Mouse (Mus musculus) E14TG2a.4 (cell line): ENCODE measurements at regions not wholly inside any gene's neighbourhood (a gene's known extent, or its start where the extent isn't known, plus 50 kb on each side); places are given as distances from the start of the nearest gene placed in this dataset.

Source experiments
- H3K27me3 ChIP-seq: 2 replicates; pipeline ENCODE4 v1.6.1; 2014; ENCODE audit warnings: low read length, control low read depth; ENCODE audit not compliant: insufficient read depth
- H3K36me3 ChIP-seq: 2 replicates; pipeline ENCODE4 v1.6.1; 2014; ENCODE audit warnings: low read length, control low read depth; ENCODE audit not compliant: insufficient read depth
- H3K4me1 ChIP-seq: replicated peaks from 2 replicates; pipeline ENCODE4 v1.6.1; 2014; ENCODE audit warnings: low read depth, low read length, control low read depth
- H3K4me3 ChIP-seq: replicated peaks from 2 replicates; pipeline ENCODE4 v1.5.1; 2014; ENCODE audit warnings: mild to moderate bottlenecking, low read length
- H3K9me3 ChIP-seq: 2 replicates; pipeline ENCODE4 v1.6.1; 2014; ENCODE audit warnings: low read length, control low read depth
- CTCF ChIP-seq: conservative IDR thresholded peaks from 2 replicates; pipeline ENCODE4 v1.5.1; 2014; ENCODE audit warnings: low read length
- NANOG ChIP-seq: IDR thresholded peaks from 2 replicates; pipeline ENCODE4 v1.6.1; 2014; ENCODE audit warnings: borderline replicate concordance, low read length, mixed read lengths
- POU5F1 ChIP-seq: IDR thresholded peaks from 2 replicates; pipeline ENCODE4 v1.6.1; 2014; ENCODE audit warnings: low read length, borderline replicate concordance

DNA sequence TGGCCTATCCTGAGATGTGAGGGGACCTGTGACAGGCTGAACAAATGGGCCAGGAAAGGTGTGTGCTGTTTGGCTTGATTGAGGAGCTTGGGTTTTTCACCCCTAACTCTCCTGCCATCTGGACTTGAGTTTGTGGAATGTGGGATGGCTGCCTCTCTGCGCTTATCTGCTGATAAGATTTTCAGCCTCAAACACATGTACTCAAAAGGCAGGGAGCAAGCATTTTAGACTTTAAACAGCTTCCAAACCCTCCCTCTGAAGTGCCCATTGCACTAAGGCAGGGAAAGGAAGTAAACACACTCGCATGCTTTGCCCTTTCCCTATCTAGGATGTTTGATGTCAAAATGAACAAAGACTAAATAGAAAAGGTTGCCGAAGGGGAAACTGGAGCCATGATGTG is 235.6 kb upstream of the Nt5c1b start:
- H3K4me1 ChIP-seq = no peaks in the 10 kb centered on the region
- TF ChIP-seq CTCF (no peak), NANOG (no peak), POU5F1 (no peak)
- no peaks in the 10 kb centered on the region for H3K9me3 ChIP-seq
- H3K27me3 ChIP-seq = no peaks in the 10 kb centered on the region
- H3K36me3 ChIP-seq = no peaks in the 10 kb centered on the region
- H3K4me3 ChIP-seq = no peak overlapping the region

GRCm38 (mm10) chr12:10135915-10136314 is 233.9 kb upstream of the Nt5c1b start:
- no peak for TF ChIP-seq CTCF
- no peak for TF ChIP-seq NANOG
- TF ChIP-seq POU5F1 = no peak
- H3K27me3 ChIP-seq = no peaks in the 10 kb centered on the region
- no peaks in the 10 kb centered on the region for H3K9me3 ChIP-seq
- no peak overlapping the region for H3K4me3 ChIP-seq
- no peaks in the 10 kb centered on the region for H3K4me1 ChIP-seq
- H3K36me3 ChIP-seq = no peaks in the 10 kb centered on the region

DNA sequence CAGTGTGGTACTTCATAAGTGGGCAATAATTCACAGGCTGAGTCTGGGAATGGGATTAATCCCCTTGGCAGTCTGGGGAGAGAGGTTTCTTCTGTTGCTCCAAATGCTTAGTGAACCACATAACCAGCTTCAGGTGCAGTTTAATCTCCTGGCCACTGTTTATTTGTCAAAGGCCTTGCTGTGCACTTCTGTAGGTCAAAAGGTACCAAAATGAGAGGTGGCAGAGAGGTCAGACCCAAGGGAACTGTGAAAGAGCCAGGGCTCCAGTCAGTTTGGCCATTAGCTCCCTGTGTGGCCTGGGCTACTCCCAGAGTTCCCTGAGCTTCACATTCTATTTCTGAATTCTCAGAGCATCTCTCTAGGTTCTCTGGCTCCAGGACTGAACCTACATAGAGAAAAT is 229.6 kb upstream of the Nt5c1b start:
- TF ChIP-seq POU5F1 (no peak), NANOG (no peak), CTCF (no peak)
- H3K9me3 ChIP-seq = no peaks in the 10 kb centered on the region

GRCm38 (mm10) chr12:10160837-10161236 is 208.9 kb upstream of the Nt5c1b start:
- H3K36me3 ChIP-seq = no peaks in the 10 kb centered on the region
- TF ChIP-seq CTCF (no peak), POU5F1 (no peak), NANOG (no peak)
- H3K4me1 ChIP-seq = no peaks in the 10 kb centered on the region
- no peaks in the 10 kb centered on the region for H3K9me3 ChIP-seq
- H3K4me3 ChIP-seq = no peak overlapping the region
- no peaks in the 10 kb centered on the region for H3K27me3 ChIP-seq

More for the DNA sequence above, 229.6 kb upstream of the Nt5c1b start:
- H3K4me3 ChIP-seq = no peak overlapping the region
- H3K27me3 ChIP-seq = no peaks in the 10 kb centered on the region
- no peaks in the 10 kb centered on the region for H3K4me1 ChIP-seq
- H3K36me3 ChIP-seq = no peaks in the 10 kb centered on the region

- TF ChIP-seq CTCF (no peak), NANOG (no peak), POU5F1 (no peak)
- no peaks in the 10 kb centered on the region for H3K36me3 ChIP-seq
- no peak overlapping the region for H3K4me3 ChIP-seq
- H3K4me1 ChIP-seq = no peaks in the 10 kb centered on the region
- peaks cover 9% of the 10 kb centered on the region; the same call in 1 of the 2 replicates for H3K9me3 ChIP-seq
- H3K27me3 ChIP-seq = no peaks in the 10 kb centered on the region
Observed at GRCm38 (mm10) chr12:10168042-10168441, 201.7 kb upstream of the Nt5c1b start.

GRCm38 (mm10) chr12:10168581-10168980 is 201.2 kb upstream of the Nt5c1b start:
- no peaks in the 10 kb centered on the region for H3K27me3 ChIP-seq
- H3K4me3 ChIP-seq = no peak overlapping the region
- H3K36me3 ChIP-seq = no peaks in the 10 kb centered on the region
- H3K9me3 ChIP-seq = peaks cover 9% of the 10 kb centered on the region; the same call in 1 of the 2 replicates
- H3K4me1 ChIP-seq = no peaks in the 10 kb centered on the region
- TF ChIP-seq POU5F1 (no peak), NANOG (no peak), CTCF (no peak)

GRCm38 (mm10) chr12:10178718-10179117 is 191.1 kb upstream of the Nt5c1b start:
- H3K4me1 ChIP-seq = no peaks in the 10 kb centered on the region

GRCm38 (mm10) chr12:10179147-10179814 is 190.5 kb upstream of the Nt5c1b start:
- Histone ChIP-seq H3K27me3 (no peaks in the 10 kb centered on the region), H3K36me3 (no peaks in the 10 kb centered on the region), H3K9me3 (peaks cover 32% of the 10 kb centered on the region), H3K4me1 (no peaks in the 10 kb centered on the region), H3K4me3 (no peak overlapping the region)
- TF ChIP-seq POU5F1 (no peak), CTCF (no peak), NANOG (no peak)

More at GRCm38 (mm10) chr12:10178718-10179117, 191.1 kb upstream of the Nt5c1b start:
- Histone ChIP-seq H3K36me3 (no peaks in the 10 kb centered on the region), H3K27me3 (no peaks in the 10 kb centered on the region), H3K9me3 (peaks cover 32% of the 10 kb centered on the region), H3K4me3 (no peak overlapping the region)
- TF ChIP-seq POU5F1 (no peak), CTCF (no peak), NANOG (no peak)

DNA sequence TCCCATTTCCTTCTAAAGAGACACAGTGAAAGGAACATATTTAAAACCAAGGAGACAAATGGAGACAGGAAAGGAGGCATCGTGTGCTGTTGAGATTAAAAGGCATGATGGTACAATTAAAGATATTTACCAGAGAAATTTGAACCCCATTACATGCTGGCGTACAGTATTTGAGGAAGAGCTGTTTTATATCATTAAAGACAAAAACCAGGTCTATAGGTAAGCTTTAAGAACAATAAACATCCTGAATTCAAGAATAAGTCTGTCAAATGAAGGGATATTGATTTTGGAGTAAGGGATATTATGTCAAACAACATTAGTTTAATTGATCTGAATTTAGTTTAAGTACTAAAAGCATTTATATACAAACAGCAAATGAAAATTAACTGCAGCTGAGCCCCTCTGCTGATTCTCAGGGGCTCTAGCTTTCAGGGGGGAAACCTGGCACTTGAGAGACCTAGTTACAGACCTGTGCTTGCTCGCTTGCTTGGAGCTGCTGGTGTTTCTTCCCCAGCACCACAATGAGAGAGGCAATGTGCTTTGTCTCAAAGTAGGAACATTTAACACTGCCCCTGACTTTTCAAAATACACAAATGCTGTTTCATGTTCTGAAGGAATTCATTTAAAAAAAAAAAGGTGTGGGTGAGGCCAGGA is 189.8 kb upstream of the Nt5c1b start:
- H3K4me1 ChIP-seq = no peaks in the 10 kb centered on the region
- H3K9me3 ChIP-seq = peaks cover 32% of the 10 kb centered on the region
- no peaks in the 10 kb centered on the region for H3K27me3 ChIP-seq
- TF ChIP-seq POU5F1 = no peak
- no peak for TF ChIP-seq CTCF
- TF ChIP-seq NANOG = no peak
- H3K4me3 ChIP-seq = no peak overlapping the region
- H3K36me3 ChIP-seq = no peaks in the 10 kb centered on the region
